Mouse (Mus musculus) cerebellum, adult 2 months (tissue): Measurements from ENCODE around the gene Tepsin. TPM values are rescaled to one million over a fixed set of nuclear protein-coding genes. Genes with fewer than 3 reads are reported as not detected.
A peak's percentile ranks its signal among the peaks of the same experiment; 100 is the strongest.

Source experiments
- DNase-seq, 2 experiments: peaks; one replicate each; pipeline ENCODE4 v3.0.0; 2021
- H3K27ac ChIP-seq: fragments of 200-500 bp; 2 replicates; pipeline ENCODE4 v1.5.1; 2012; ENCODE audit warnings: low read length, control low read depth, inconsistent platforms; ENCODE audit not compliant: insufficient read depth
- H3K27me3 ChIP-seq: fragments of 200-500 bp; 2 replicates; pipeline ENCODE4 v1.6.1; 2012; ENCODE audit warnings: inconsistent platforms, mild to moderate bottlenecking, low read length, moderate library complexity; ENCODE audit not compliant: control insufficient read depth, insufficient read depth
- H3K4me1 ChIP-seq: fragments of 200-500 bp; 2 replicates; pipeline ENCODE4 v1.6.1; 2011; ENCODE audit warnings: low read length; ENCODE audit not compliant: control insufficient read depth, insufficient read depth
- H3K4me3 ChIP-seq: fragments of 200-500 bp; replicated peaks from 2 replicates; pipeline ENCODE3; 2011; ENCODE audit warnings: mild to moderate bottlenecking, low read depth, low read length, control low read depth; ENCODE audit not compliant: insufficient read depth
- CTCF ChIP-seq: fragments of 200-500 bp; IDR thresholded peaks from 2 replicates; pipeline ENCODE4 v1.5.1; 2011; ENCODE audit warnings: low read depth, mild to moderate bottlenecking, control low read depth, low read length, moderate library complexity, borderline replicate concordance; ENCODE audit not compliant: insufficient read depth
- POLR2A ChIP-seq: fragments of 200-500 bp; IDR thresholded peaks from 2 replicates; pipeline ENCODE4 v1.6.1; 2011; ENCODE audit warnings: low read length, control low read depth, borderline replicate concordance; ENCODE audit not compliant: insufficient read depth
- WGBS: fragments of 180-500 bp; shearing (Covaris S2); methylation state at CpG from one replicate; pipeline ENCODE4 v1.1.7; 2018; 5-methylcytosine and 5-hydroxymethylcytosine counted together
- polyA plus RNA-seq: library from polyadenylated mRNA; depleted of rRNA; stranded (reverse); fragments of >200 nt; gene quantifications from 2 replicates; pipeline ENCODE4 v1.2.3, GENCODE M21; 2012

Tepsin gene
- polyA plus RNA-seq, 1 experiment: 44.7 TPM

DNA sequence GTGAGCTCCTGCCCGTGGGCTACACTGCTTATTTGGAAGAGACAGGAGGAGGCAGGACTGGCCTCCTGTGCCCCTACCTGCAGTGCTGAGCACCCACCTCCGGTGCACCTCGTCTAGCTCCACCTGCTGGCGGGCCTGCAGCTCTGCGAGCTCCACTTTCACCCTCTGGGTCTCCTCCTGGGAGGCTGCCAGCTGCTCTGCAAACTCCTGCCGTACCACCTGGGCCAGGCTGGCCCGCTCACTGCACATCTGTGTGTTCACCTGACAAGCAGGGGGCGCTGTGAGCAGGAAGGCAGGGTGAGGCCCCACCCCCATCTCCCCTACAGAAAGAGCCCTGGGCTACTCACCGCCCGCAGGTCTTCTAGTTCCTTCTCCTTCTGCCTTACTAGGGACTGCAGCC lies 33.2 kb downstream of the Tepsin start:
- H3K27me3 ChIP-seq: no peaks in the 10 kb centered on the region
- WGBS: 22% methylated on average over 10 of the region's 10 CpGs
- DNase-seq: peak; percentile 68 to 74
- H3K4me1 ChIP-seq: peaks cover 23% of the 10 kb centered on the region
- peak; percentile 80 for TF ChIP-seq CTCF
- no peak for TF ChIP-seq POLR2A
- no peak overlapping the region for H3K4me3 ChIP-seq
- 0 out of 2 replicates have a peak overlapping the region, but pooled peaks have one; percentile 8 for H3K27ac ChIP-seq

DNA sequence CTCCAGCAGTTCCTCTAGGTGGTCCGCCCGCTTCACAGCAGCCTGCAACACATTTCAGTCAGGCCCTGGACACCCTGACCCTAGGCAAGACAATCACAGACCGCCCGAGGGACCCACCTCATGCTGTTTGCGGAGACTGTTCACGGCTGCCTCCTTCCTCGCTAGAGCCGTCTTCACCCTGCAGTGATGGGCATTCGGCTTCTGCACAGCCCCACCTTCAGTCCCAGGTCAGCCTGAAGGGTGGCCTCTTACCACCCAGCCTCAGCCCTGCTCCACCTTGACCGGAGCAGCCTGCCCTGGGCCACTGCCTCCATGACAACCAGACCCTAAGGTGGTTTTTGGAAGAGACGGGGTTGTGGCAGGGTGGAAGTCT lies 33.9 kb downstream of the Tepsin start:
- TF ChIP-seq CTCF (no peak), POLR2A (no peak)
- no peak overlapping the region for H3K27ac ChIP-seq
- peaks cover 24% of the 10 kb centered on the region for H3K4me1 ChIP-seq
- H3K4me3 ChIP-seq: no peak overlapping the region
- no peaks in the 10 kb centered on the region for H3K27me3 ChIP-seq
- WGBS: 73% methylated on average over 11 of the region's 11 CpGs
- no peak for DNase-seq

DNA sequence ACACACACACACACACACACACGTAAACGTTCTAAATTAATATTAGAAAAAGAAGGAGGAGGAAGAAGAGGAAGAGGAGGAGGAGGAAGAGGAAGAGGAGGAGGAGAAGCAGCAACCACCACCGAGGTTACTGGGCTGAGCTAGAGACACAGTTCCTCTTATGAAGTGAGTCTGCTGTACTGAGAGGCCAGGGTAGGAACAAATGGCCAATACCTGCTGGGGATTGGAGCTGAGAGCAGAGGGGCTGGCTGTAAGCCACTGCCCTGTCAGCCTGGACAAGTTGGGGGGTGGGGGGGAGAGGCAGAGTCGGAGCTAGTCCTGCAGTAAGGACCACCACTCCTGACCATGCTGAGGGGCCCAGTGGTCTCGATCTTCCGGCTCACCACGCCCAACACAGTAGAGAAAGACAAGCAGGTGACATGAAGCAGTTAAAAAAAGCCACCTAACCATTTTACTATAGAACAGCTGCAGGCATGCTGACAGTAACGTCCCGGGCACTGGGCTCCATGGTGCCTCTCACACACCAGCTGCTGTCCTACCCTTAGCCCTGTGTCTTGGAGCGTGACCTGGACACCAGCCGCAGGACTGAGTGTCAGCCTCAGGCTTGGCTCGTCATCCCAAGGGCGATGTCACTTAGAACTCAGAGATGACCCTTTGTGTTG lies 34.4 kb downstream of the Tepsin start:
- TF ChIP-seq CTCF (no peak), POLR2A (no peak)
- H3K4me3 ChIP-seq: no peak overlapping the region
- H3K4me1 ChIP-seq: peaks cover 29% of the 10 kb centered on the region
- no peak overlapping the region for H3K27ac ChIP-seq
- no peaks in the 10 kb centered on the region for H3K27me3 ChIP-seq
- DNase-seq: no peak
- WGBS: 58% methylated on average over 13 of the region's 13 CpGs

DNA sequence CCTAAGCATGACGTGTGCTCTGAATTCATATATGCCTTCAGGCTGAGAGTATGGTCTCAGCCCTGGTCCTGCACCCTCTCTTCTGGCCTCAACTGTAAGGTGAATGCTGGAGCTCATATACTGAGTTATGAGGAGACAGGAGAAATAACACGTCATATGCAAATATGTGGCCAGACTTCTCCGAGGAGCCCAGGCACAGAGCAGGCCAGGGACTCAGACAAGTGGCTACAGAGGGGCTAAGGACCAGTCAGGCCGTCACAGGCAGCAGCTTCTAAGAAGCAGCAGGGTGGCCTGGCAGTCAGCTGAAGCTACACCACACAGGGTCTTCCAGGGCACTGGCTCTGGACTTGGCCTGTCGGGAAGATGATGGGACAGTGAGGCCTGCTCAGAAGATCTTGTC lies 35.2 kb downstream of the Tepsin start:
- no peak for TF ChIP-seq CTCF
- TF ChIP-seq POLR2A: no peak
- no peak overlapping the region for H3K4me3 ChIP-seq
- 75% methylated on average over 5 of the region's 5 CpGs for WGBS
- no peak for DNase-seq
- H3K27ac ChIP-seq: no peak overlapping the region
- no peaks in the 10 kb centered on the region for H3K27me3 ChIP-seq
- H3K4me1 ChIP-seq: peaks cover 32% of the 10 kb centered on the region

- no peak overlapping the region for H3K27ac ChIP-seq
- TF ChIP-seq POLR2A: no peak
- TF ChIP-seq CTCF: no peak
- H3K27me3 ChIP-seq: no peaks in the 10 kb centered on the region
- peaks cover 38% of the 10 kb centered on the region for H3K4me1 ChIP-seq
- no peak for DNase-seq
- no peak overlapping the region for H3K4me3 ChIP-seq
- 21% methylated on average over 8 of the region's 8 CpGs for WGBS
Observed at GRCm38 (mm10) chr11:120060634-120061033, 37.9 kb downstream of the Tepsin start.

DNA sequence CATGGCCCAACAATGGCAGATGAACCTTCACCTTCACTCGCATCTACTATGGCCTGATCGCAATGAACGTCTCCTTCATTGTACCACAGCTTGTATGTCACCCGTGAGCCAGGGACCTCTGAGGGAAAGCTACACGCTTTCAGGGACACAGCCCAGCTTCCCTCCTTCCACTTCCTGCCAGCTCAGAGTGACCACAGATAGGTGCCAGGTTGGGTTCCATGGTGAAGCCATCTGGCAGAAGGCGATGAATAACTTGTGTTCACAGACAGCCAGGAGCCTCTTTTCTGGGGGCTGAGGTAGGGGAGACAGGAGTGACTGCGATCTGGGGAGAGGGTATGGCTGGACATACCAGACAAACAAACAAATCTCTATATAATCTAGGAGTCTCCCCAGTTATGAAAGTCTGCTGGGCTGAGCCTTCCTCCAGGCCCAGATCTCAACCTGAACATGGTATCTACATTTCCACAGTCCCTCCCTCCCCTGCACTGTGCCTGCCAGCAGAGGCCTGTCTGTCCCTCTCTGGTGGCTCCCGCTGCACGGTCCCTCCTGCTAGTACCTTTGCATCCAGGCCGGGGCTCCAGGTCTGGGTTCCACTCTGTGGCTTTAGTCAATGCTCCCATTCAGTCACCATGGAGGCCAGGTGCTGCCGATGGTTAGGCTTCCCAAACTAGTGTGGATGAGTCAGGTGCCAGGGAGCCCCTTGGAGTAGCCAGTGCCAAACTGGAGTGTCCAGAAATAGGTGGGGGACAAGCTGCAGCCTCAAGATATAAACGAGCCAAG lies 42.4 kb downstream of the Tepsin start:
- H3K27me3 ChIP-seq: no peaks in the 10 kb centered on the region
- no peak overlapping the region for H3K4me3 ChIP-seq
- peak; percentile 59 to 77 for DNase-seq
- no peak for TF ChIP-seq POLR2A
- no peak for TF ChIP-seq CTCF
- H3K4me1 ChIP-seq: peaks cover 44% of the 10 kb centered on the region
- peak overlapping the region; percentile 41 for H3K27ac ChIP-seq
- WGBS: 18% methylated on average over 12 of the region's 12 CpGs

- H3K4me3 ChIP-seq: no peak overlapping the region
- TF ChIP-seq POLR2A: no peak
- no peak for TF ChIP-seq CTCF
- 99% methylated on average over 4 of the region's 4 CpGs for WGBS
Observed at GRCm38 (mm10) chr11:120053846-120054245, 44.7 kb downstream of the Tepsin start.

DNA sequence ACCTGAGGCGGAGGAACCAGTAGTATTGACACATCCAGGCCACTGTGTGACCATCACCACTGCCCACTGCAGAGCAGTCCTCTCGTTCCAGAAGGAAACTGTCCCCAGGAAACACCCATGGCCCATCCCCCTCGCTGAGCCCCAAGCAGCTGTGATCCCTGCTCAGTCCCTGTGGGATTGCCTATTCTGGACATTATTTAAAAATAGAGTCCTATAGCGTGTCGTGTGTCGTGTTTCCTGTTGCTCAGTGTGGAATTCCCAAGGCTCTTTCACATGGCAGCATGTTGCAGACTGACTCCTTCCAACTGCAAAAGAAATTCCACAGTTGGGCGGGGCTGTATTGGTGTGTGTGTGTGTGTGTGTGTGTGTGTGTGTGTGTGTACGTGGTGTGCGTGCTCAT lies 46.3 kb downstream of the Tepsin start:
- TF ChIP-seq CTCF (no peak), POLR2A (no peak)
- Histone ChIP-seq H3K4me1 (peaks cover 39% of the 10 kb centered on the region), H3K27ac (no peak overlapping the region), H3K27me3 (no peaks in the 10 kb centered on the region), H3K4me3 (no peak overlapping the region)
- peak in 1 of 2 experiments; percentile 14 for DNase-seq
- 62% methylated on average over 9 of the region's 9 CpGs for WGBS

More at GRCm38 (mm10) chr11:120053846-120054245, 44.7 kb downstream of the Tepsin start:
- DNase-seq: no peak
- Histone ChIP-seq H3K27ac (no peak overlapping the region), H3K4me1 (peaks cover 33% of the 10 kb centered on the region), H3K27me3 (no peaks in the 10 kb centered on the region)
